In the genomic region with DNA sequence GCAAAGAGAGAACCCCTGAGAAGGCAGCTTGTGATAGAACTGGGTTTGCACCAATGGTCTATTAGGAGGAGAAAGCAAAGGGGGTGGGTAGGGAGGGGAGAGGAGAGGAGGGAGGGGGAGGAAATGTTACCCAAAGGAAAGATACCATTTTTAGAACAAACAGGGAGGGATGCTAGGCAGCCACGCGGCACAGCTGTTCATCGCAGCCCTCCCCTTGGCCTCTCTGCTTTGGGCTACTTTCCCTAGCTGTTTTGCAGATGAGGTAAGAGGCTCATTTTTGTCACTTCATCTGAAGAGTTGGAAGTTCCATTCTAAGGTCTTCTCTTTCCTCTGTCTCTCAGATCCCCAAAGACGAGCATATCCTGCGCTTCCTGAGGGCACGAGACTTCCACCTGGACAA, we compare ENCODE assay signal across 27 mouse cellular contexts. TPM values are rescaled to one million over a fixed set of nuclear protein-coding genes. Genes with fewer than 3 reads are reported as not detected.
"Had no signal": no experiment of that assay in that cellular context is flagged by ENCODE, and none has a peak within 500 bp of the region (broad histone marks: within the 10 kb centered on the region; RNA-seq: fewer than 3 reads in every experiment).

No protein-coding gene starts in this region.

- H3K27me3 ChIP-seq: heart, embryonic 13.5 days; heart, embryonic 15.5 days; hindbrain, embryonic 15.5 days; kidney, embryonic 15.5 days; limb, embryonic 12.5 days; liver, embryonic 13.5 days had no signal

- DNase-seq: heart, adult 11 months; heart, adult 2 months; heart, postnatal 14 days; heart, postnatal 36 days; kidney, adult 11 months; kidney, adult 2 months; kidney, adult 9 months; kidney, postnatal 14 days; kidney, postnatal 36 days; layer of hippocampus, adult 9-11 months; layer of hippocampus, postnatal 36 days; liver; liver, embryonic 13.5 days had no signal

- H3K36me3 ChIP-seq: heart, embryonic 13.5 days; heart, embryonic 15.5 days; hindbrain, embryonic 13.5 days; hindbrain, embryonic 15.5 days; kidney, embryonic 15.5 days; limb, embryonic 10.5 days; limb, embryonic 12.5 days; liver, embryonic 13.5 days had no signal

- H3K4me3 ChIP-seq: heart, adult 2 months; heart, embryonic 13.5 days; heart, embryonic 15.5 days; hindbrain, embryonic 13.5 days; hindbrain, embryonic 15.5 days; kidney, embryonic 15.5 days; limb, embryonic 10.5 days; limb, embryonic 12.5 days; liver, embryonic 13.5 days had no signal

- H3K4me2 ChIP-seq: heart, embryonic 11.5 days; heart, embryonic 13.5 days; heart, embryonic 15.5 days; hindbrain, embryonic 13.5 days; hindbrain, embryonic 15.5 days; kidney, embryonic 15.5 days; limb, embryonic 12.5 days; liver, embryonic 11.5 days; liver, embryonic 13.5 days had no signal

RNA-seq across cellular contexts. Expression of a gene that starts 25.7 kb away (rescaled TPM):
- total RNA-seq: hematopoietic stem cell, adult 5-6 weeks had no signal
- polyA plus RNA-seq: heart, embryonic 11.5 days; heart, postnatal 0 days; intestine, embryonic 16.5 days; kidney, postnatal 0 days; large intestine, adult 2 months; limb, embryonic 10.5 days; liver, embryonic 11.5 days; liver, embryonic 13.5 days had no signal

RNA-seq across cellular contexts. Expression of a gene that starts 40.4 kb away (rescaled TPM):
- total RNA-seq: hematopoietic stem cell, adult 5-6 weeks had no signal

RNA-seq across cellular contexts. Expression of a gene that starts 49.5 kb away (rescaled TPM):
- total RNA-seq: hematopoietic stem cell, adult 5-6 weeks had no signal
